Mouse (Mus musculus): ENCODE data around the gene Eml6.

- TF ChIP-seq CTCF (IDR thresholded peaks at IDR 0.05; ENCODE audit: low read depth, low read length) (no peak), TAL1 (conservative IDR thresholded peaks at IDR 0.05; ENCODE audit: low read depth, low read length) (no peak), GATA1 (IDR thresholded peaks at IDR 0.05; ENCODE audit: borderline replicate concordance, low read length) (no peak), GATA2 (IDR thresholded peaks at IDR 0.05; ENCODE audit: borderline replicate concordance, low read depth, low read length) (no peak)
These were observed 246.3 kb downstream of the Eml6 start for GRCm38 (mm10) chr11:29779409-29780026.

All from G1E (cell line).